Mouse (Mus musculus): ENCODE measurements around the gene Fam83f.
A peak's percentile ranks its signal among the peaks of the same experiment; 100 is the strongest.

The Fam83f gene

GRCm38 (mm10) chr15:80671295-80672252 is at the start of gene Fam83f:
TSS of gene Fam83f (plus strand) at chr15:80671847.
- no peak for DNase-seq (ENCODE audit: extremely low read depth, low read depth)

- peak; percentile 93 for DNase-seq (ENCODE audit: extremely low read depth, low read depth)
Observed at GRCm38 (mm10) chr15:80623171-80623837, 48.3 kb upstream of the Fam83f start.

- DNase-seq (ENCODE audit: extremely low read depth, low read depth): no peak
Observed at GRCm38 (mm10) chr15:80626472-80626871, 45.2 kb upstream of the Fam83f start.

GRCm38 (mm10) chr15:80630147-80630546 is 41.5 kb upstream of the Fam83f start:
- DNase-seq (ENCODE audit: extremely low read depth, low read depth): no peak

- no peak for DNase-seq (ENCODE audit: extremely low read depth, low read depth)
Observed at GRCm38 (mm10) chr15:80630711-80631110, 40.9 kb upstream of the Fam83f start.

- DNase-seq (ENCODE audit: extremely low read depth, low read depth): no peak
Observed at GRCm38 (mm10) chr15:80631311-80631710, 40.3 kb upstream of the Fam83f start.

GRCm38 (mm10) chr15:80632280-80632893 is 39.3 kb upstream of the Fam83f start:
- no peak for DNase-seq (ENCODE audit: extremely low read depth, low read depth)

GRCm38 (mm10) chr15:80634391-80635193 is 37.1 kb upstream of the Fam83f start:
- DNase-seq (ENCODE audit: extremely low read depth, low read depth): peak; percentile 70

- no peak for DNase-seq (ENCODE audit: extremely low read depth, low read depth)
Observed at GRCm38 (mm10) chr15:80636757-80637372, 34.8 kb upstream of the Fam83f start.

GRCm38 (mm10) chr15:80639071-80639702 is 32.5 kb upstream of the Fam83f start:
- no peak for DNase-seq (ENCODE audit: extremely low read depth, low read depth)

- no peak for DNase-seq (ENCODE audit: extremely low read depth, low read depth)
Observed at GRCm38 (mm10) chr15:80639874-80640273, 31.8 kb upstream of the Fam83f start.

GRCm38 (mm10) chr15:80641702-80642435 is 29.8 kb upstream of the Fam83f start:
- no peak for DNase-seq (ENCODE audit: extremely low read depth, low read depth)

GRCm38 (mm10) chr15:80645006-80645797 is 26.4 kb upstream of the Fam83f start:
- no peak for DNase-seq (ENCODE audit: extremely low read depth, low read depth)

- no peak for DNase-seq (ENCODE audit: extremely low read depth, low read depth)
Observed at GRCm38 (mm10) chr15:80648977-80649606, 22.6 kb upstream of the Fam83f start.

GRCm38 (mm10) chr15:80650412-80650811 is 21.2 kb upstream of the Fam83f start:
- no peak for DNase-seq (ENCODE audit: extremely low read depth, low read depth)

GRCm38 (mm10) chr15:80653865-80654264 is 17.8 kb upstream of the Fam83f start:
- no peak for DNase-seq (ENCODE audit: extremely low read depth, low read depth)

GRCm38 (mm10) chr15:80658815-80659471 is 12.7 kb upstream of the Fam83f start:
- no peak for DNase-seq (ENCODE audit: extremely low read depth, low read depth)

- no peak for DNase-seq (ENCODE audit: extremely low read depth, low read depth)
Observed at GRCm38 (mm10) chr15:80660963-80661362, 10.7 kb upstream of the Fam83f start.
